Mouse (Mus musculus): ENCODE measurements around the gene Aldh1a2.

GRCm38 (mm10) chr9:71331661-71332060, 116.1 kb downstream of the Aldh1a2 start:
- no peak for TF ChIP-seq CTCF (IDR thresholded peaks at IDR 0.05; ENCODE audit: control insufficient read depth, insufficient read depth, insufficient read length)
- no peak for TF ChIP-seq MAX (IDR thresholded peaks at IDR 0.05)

Measured in C2C12 (cell line).